Mouse (Mus musculus) liver, embryonic 15.5 days (tissue): ENCODE results near the gene Acsl6. TPM values are rescaled to one million over a fixed set of nuclear protein-coding genes. Genes with fewer than 3 reads are reported as not detected.
"Not testable (repeated sequence)": the region's sequence is repeated elsewhere in the genome, so short reads cannot be mapped to it uniquely, and the experiment has no call there.

Experiments
- ATAC-seq: fragments of 200-750 bp; cut with Nextera tagmentation; 2 replicates; pipeline ENCODE4 v1.8.0; 2017; ENCODE audit warnings: moderate number of reproducible peaks, mild to moderate bottlenecking, moderate library complexity; ENCODE audit not compliant: insufficient read depth
- H3K27ac ChIP-seq: fragments of 300-500 bp; sonication (generic); replicated peaks from 2 replicates; pipeline ENCODE4 v1.5.1; 2015; ENCODE audit warnings: mild to moderate bottlenecking, inconsistent platforms
- H3K27me3 ChIP-seq: fragments of 300-500 bp; sonication (generic); 2 replicates; pipeline ENCODE4 v1.6.1; 2015; ENCODE audit warnings: mild to moderate bottlenecking, inconsistent platforms
- H3K36me3 ChIP-seq: fragments of 300-500 bp; sonication (generic); replicated peaks from 2 replicates; pipeline ENCODE4 v1.6.1; 2015; ENCODE audit warnings: moderate library complexity, mild to moderate bottlenecking, inconsistent platforms
- H3K4me1 ChIP-seq: fragments of 300-500 bp; sonication (generic); replicated peaks from 2 replicates; pipeline ENCODE4 v1.6.1; 2015; ENCODE audit warnings: inconsistent platforms
- H3K4me2 ChIP-seq: fragments of 300-500 bp; sonication (generic); 2 replicates; pipeline ENCODE4 v1.6.1; 2015; ENCODE audit warnings: moderate library complexity, mild to moderate bottlenecking, inconsistent platforms
- H3K4me3 ChIP-seq: fragments of 300-500 bp; sonication (generic); replicated peaks from 2 replicates; pipeline ENCODE4 v1.5.1; 2015; ENCODE audit warnings: mild to moderate bottlenecking, inconsistent platforms
- H3K9ac ChIP-seq: fragments of 300-500 bp; sonication (generic); 2 replicates; pipeline ENCODE4 v1.6.1; 2015; ENCODE audit warnings: moderate library complexity, mild to moderate bottlenecking, inconsistent platforms
- H3K9me3 ChIP-seq: fragments of 300-500 bp; sonication (generic); replicated peaks from 2 replicates; pipeline ENCODE4 v1.6.1; 2016; ENCODE audit warnings: inconsistent platforms
- WGBS: fragments of 180-500 bp; shearing (Covaris S2); methylation state at CpG from one replicate; pipeline ENCODE4 v1.1.7; 2015; ENCODE audit warnings: mixed read lengths; ENCODE audit not compliant: insufficient replicate concordance; 5-methylcytosine and 5-hydroxymethylcytosine counted together
- polyA plus RNA-seq: library from polyadenylated mRNA; unstranded; fragments of >200 nt; fragmentation: Nextera tagmentation; extraction: Ambion mirVana; gene quantifications from 2 replicates; pipeline ENCODE4 v1.2.1, GENCODE M21; 2015

The Acsl6 gene
- polyA plus RNA-seq, 1 experiment from 2014 or later = 1.3 TPM

DNA sequence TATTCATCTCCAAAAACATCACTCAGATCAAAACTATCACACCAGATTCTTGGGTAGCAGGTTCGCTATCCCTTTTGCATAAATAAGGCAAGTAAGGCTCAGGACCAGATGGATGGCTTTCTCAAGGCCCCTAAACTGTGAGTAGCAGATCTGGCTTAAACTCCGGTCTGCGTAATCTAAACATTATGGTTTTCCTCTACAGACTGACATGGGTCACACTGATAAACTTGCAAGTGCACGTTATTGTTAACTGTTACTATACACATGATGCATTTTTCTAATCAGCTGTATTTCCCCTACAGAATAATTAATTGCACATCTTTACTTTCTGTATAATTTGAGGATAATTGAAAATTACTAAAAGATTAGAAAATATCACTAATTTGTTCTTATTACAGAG lies 94.5 kb downstream of the Acsl6 start:
- Histone ChIP-seq H3K4me2 (no peak overlapping the region), H3K9ac (no peak overlapping the region), H3K27ac (no peak overlapping the region), H3K9me3 (no peaks in the 10 kb centered on the region), H3K4me3 (no peak overlapping the region), H3K36me3 (no peaks in the 10 kb centered on the region), H3K27me3 (no peaks in the 10 kb centered on the region), H3K4me1 (no peaks in the 10 kb centered on the region)
- no peak for ATAC-seq
- 23% methylated on average over 4 of the region's 4 CpGs for WGBS

DNA sequence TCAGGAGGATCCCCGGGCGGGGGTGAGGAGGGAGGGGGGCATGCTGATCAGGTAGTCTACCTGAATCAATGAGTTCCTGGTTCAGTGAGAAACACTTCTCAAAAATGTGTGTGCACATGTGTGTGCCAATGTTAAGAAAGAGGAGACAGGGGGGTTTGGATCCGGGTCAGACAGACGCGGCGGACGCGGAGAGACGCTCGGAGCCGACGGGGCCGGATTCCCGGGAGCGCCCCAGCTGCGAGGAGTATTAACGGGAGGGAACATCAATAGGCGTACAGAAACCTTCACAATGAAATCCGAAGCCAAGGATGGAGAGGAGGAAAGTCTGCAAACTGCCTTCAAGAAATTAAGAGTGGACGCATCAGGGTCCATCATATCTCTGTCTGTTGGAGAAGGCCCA lies 97.2 kb downstream of the Acsl6 start:
- not testable (repeated sequence) for H3K27me3 ChIP-seq, H3K4me1 ChIP-seq, H3K4me3 ChIP-seq, H3K9me3 ChIP-seq, H3K4me2 ChIP-seq, H3K36me3 ChIP-seq, ATAC-seq, H3K27ac ChIP-seq, H3K9ac ChIP-seq
- WGBS = 82% methylated on average over 20 of the region's 20 CpGs

DNA sequence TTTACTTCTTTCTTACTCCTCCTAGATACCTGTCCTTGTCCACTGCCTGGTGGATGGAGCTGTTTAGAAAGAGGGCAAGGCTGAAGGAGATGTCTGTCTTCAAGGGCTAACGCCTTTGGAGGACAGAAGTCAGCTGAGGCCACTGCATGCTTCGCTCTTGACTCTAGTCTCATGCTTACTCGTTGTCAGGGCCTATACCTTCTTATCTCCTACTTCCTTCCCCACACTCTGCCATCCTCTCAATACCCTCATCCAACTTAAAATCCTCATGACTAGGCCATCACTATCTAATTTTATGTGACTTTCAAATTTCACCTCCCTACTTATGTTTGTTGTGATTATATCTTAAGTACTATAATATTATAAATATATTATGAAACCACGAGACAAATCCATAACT lies 101.3 kb downstream of the Acsl6 start:
- Histone ChIP-seq H3K36me3 (no peaks in the 10 kb centered on the region), H3K4me2 (no peak overlapping the region), H3K9ac (no peak overlapping the region), H3K9me3 (no peaks in the 10 kb centered on the region), H3K4me3 (no peak overlapping the region), H3K4me1 (no peaks in the 10 kb centered on the region), H3K27me3 (no peaks in the 10 kb centered on the region), H3K27ac (no peak overlapping the region)
- WGBS = 37% methylated on average over 4 of the region's 4 CpGs
- ATAC-seq = no peak

DNA sequence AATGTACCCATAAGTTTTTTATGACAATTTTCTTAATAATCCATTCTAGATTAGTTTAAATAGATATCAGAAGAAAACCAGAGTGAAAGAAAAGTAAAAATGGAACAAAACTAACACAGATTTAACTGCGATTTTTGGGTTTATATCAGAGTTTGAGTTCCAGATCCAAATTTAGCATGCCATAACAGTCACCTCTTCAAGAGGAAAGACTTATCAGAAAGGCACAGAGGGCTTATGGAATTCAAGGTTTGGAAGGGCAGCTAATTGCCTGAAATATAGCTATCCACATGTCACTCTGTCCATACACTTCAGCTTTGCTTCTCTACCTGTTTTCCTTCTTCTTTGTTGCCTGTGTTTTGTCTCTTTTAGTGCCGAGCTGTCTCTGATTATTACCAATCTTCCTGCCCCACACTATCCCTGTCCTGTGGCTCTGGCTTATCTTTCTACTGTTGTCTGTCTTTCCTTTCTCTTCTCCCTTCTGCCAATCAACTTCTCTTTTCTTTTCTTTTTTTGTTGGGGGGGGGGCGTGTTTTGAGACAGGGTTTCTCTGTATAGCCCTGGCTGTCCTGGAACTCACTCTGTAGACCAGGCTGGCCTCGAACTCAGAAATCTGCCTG lies 103.4 kb downstream of the Acsl6 start:
- no peaks in the 10 kb centered on the region for H3K4me1 ChIP-seq
- ATAC-seq = no peak
- no peak overlapping the region for H3K9ac ChIP-seq
- H3K27me3 ChIP-seq = no peaks in the 10 kb centered on the region
- 43% methylated on average over 4 of the region's 4 CpGs for WGBS
- no peak overlapping the region for H3K27ac ChIP-seq
- H3K4me2 ChIP-seq = no peak overlapping the region
- H3K36me3 ChIP-seq = no peaks in the 10 kb centered on the region
- H3K4me3 ChIP-seq = no peak overlapping the region
- no peaks in the 10 kb centered on the region for H3K9me3 ChIP-seq

DNA sequence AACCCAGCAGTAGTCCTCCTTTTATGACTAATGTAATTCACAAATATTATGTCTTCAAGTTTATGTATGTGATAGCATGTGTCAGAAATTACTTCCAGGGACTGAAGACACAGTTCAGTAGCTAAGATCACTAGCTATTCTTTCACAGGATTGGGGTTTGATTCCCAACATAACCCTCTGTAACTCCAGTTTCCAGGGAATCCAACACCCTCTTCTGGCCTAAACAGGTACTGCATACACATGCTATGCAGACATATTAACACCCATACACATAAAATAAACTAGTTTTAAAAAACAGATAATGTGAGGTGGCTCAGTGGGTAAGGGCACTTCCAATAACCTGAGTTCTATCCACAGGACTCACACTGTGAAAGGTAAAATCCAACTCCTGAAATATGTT lies 107.0 kb downstream of the Acsl6 start:
- Histone ChIP-seq H3K27ac (no peak overlapping the region), H3K4me1 (peaks cover 8% of the 10 kb centered on the region; the same call in 1 of the 2 replicates), H3K9ac (no peak overlapping the region), H3K36me3 (no peaks in the 10 kb centered on the region), H3K9me3 (no peaks in the 10 kb centered on the region), H3K27me3 (no peaks in the 10 kb centered on the region), H3K4me2 (no peak overlapping the region), H3K4me3 (no peak overlapping the region)
- no peak for ATAC-seq

DNA sequence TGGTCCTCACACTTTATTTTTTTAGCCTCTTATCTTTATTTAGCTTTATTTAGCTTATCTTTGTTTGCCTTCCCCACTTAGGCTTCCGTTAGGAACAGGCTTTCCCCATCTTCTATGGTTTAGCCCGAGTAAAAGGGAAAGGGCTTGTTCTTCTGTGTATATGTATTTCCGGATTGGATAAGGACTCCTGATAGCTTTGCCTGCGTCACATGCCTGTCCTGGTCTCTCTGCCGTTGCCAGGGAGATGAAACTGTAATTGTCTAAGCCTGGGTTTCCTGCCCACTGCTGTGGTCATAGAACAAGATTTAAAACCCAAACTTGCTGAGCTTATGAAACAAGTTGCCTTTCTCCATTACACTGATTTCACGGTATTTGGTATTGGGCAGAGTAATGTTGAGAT lies 109.4 kb downstream of the Acsl6 start:
- Histone ChIP-seq H3K4me3 (no peak overlapping the region), H3K4me1 (peaks cover 8% of the 10 kb centered on the region; the same call in 1 of the 2 replicates), H3K27me3 (no peaks in the 10 kb centered on the region), H3K4me2 (peak overlapping the region; percentile 34; the same call in 1 of the 2 replicates), H3K9ac (no peak overlapping the region), H3K36me3 (no peaks in the 10 kb centered on the region), H3K9me3 (no peaks in the 10 kb centered on the region), H3K27ac (no peak overlapping the region)
- 10% methylated on average over 6 of the region's 6 CpGs for whole genome bisulfite sequencing
- no peak for ATAC-seq

Other genes starting within 250 kb of the Acsl6 start
- 3.9 and 4.0 TPM in 2 replicates for gene Pdlim4, start 234.8 kb upstream of the Acsl6 start, polyA plus RNA-seq
- gene P4ha2, start 203.7 kb upstream of the Acsl6 start, polyA plus RNA-seq = 4.6 and 5.6 TPM in 2 replicates
- gene Csf2, start 54.1 kb upstream of the Acsl6 start, polyA plus RNA-seq = not detected in 2 replicates
- not detected in 2 replicates for gene Il3, start 36.5 kb upstream of the Acsl6 start, polyA plus RNA-seq
- gene Meikin, start 66.9 kb downstream of the Acsl6 start, polyA plus RNA-seq = not detected in 2 replicates
- 4.2 and 4.4 TPM in 2 replicates for gene Fnip1, start 134.4 kb downstream of the Acsl6 start, polyA plus RNA-seq
- 20.9 and 22.5 TPM in 2 replicates for gene Rapgef6, start 219.0 kb downstream of the Acsl6 start, polyA plus RNA-seq